Mouse (Mus musculus) spleen, adult 2 months (tissue): ENCODE measurements around the gene Slc22a2. TPM values are rescaled to one million over a fixed set of nuclear protein-coding genes. Genes with fewer than 3 reads are reported as not detected.
A peak's percentile ranks its signal among the peaks of the same experiment; 100 is the strongest.

Experiments
- DNase-seq, 2 experiments: peaks; one replicate each; pipeline versions ENCODE4 v3.0.0 to v3.0.0-alpha.2; 2012 to 2021; ENCODE audit warnings: low spot score in 2 of 2, low read depth in 1 of 2
- H3K27ac ChIP-seq: fragments of 200-500 bp; 2 replicates; pipeline ENCODE4 v1.5.1; 2012; ENCODE audit warnings: low read length, inconsistent platforms; ENCODE audit not compliant: insufficient read depth
- H3K27me3 ChIP-seq: fragments of 200-500 bp; 2 replicates; pipeline ENCODE4 v1.6.1; 2012; ENCODE audit warnings: mild to moderate bottlenecking, moderate library complexity, low read length, inconsistent platforms; ENCODE audit not compliant: control insufficient read depth, insufficient read depth
- H3K36me3 ChIP-seq: fragments of 200-500 bp; 2 replicates; pipeline ENCODE4 v1.6.1; 2012; ENCODE audit warnings: mild to moderate bottlenecking, low read length, inconsistent platforms; ENCODE audit not compliant: control insufficient read depth, insufficient read depth
- H3K4me1 ChIP-seq: fragments of 200-500 bp; 2 replicates; pipeline ENCODE4 v1.6.1; 2011; ENCODE audit warnings: inconsistent platforms; ENCODE audit not compliant: control insufficient read depth, insufficient read depth, insufficient read length
- H3K4me3 ChIP-seq: fragments of 200-500 bp; 2 replicates; pipeline ENCODE4 v1.5.1; 2011; ENCODE audit warnings: mild to moderate bottlenecking, inconsistent platforms; ENCODE audit not compliant: insufficient read depth, insufficient read length; ENCODE audit errors: extremely low read depth
- CTCF ChIP-seq: fragments of 200-500 bp; IDR thresholded peaks from 2 replicates; pipeline ENCODE4 v1.5.1; 2011; ENCODE audit warnings: mild to moderate bottlenecking, inconsistent platforms; ENCODE audit not compliant: insufficient read depth, insufficient read length, insufficient replicate concordance; ENCODE audit errors: extremely low read depth
- POLR2A ChIP-seq: fragments of 200-500 bp; IDR thresholded peaks from 2 replicates; pipeline ENCODE4 v1.6.1; 2011; ENCODE audit warnings: low read depth, low read length, inconsistent platforms
- WGBS: fragments of 180-500 bp; shearing (Covaris S2); methylation state at CpG from one replicate; pipeline ENCODE4 v1.1.7; 2018; 5-methylcytosine and 5-hydroxymethylcytosine counted together
- polyA plus RNA-seq: library from polyadenylated mRNA; depleted of rRNA; stranded (reverse); fragments of >200 nt; gene quantifications from 2 replicates; pipeline ENCODE4 v1.2.3, GENCODE M21; 2012

The Slc22a2 gene
- polyA plus RNA-seq, 1 experiment: 0.19 TPM

GRCm38 (mm10) chr17:12655826-12656225 lies 71.9 kb downstream of the Slc22a2 start:
- peak in 1 of 2 experiments; percentile 7 for DNase-seq
- Histone ChIP-seq H3K27ac (no peak overlapping the region), H3K4me1 (peaks cover 2% of the 10 kb centered on the region; the same call in 1 of the 2 replicates), H3K4me3 (no peak overlapping the region), H3K36me3 (no peaks in the 10 kb centered on the region), H3K27me3 (no peaks in the 10 kb centered on the region)
- TF ChIP-seq CTCF: no peak
- no peak for TF ChIP-seq POLR2A
- WGBS: 9% methylated on average over 7 of the region's 7 CpGs

- H3K36me3 ChIP-seq: no peaks in the 10 kb centered on the region
- TF ChIP-seq CTCF: no peak
- H3K4me3 ChIP-seq: no peak overlapping the region
- H3K4me1 ChIP-seq: peaks cover 2% of the 10 kb centered on the region; the same call in 1 of the 2 replicates
- no peak overlapping the region for H3K27ac ChIP-seq
- DNase-seq: no peak
- WGBS: 88% methylated on average over 7 of the region's 7 CpGs
- no peaks in the 10 kb centered on the region for H3K27me3 ChIP-seq
Observed at GRCm38 (mm10) chr17:12658784-12659183, 74.9 kb downstream of the Slc22a2 start.

- H3K4me3 ChIP-seq: no peak overlapping the region
- no peak for TF ChIP-seq POLR2A
- no peak for TF ChIP-seq CTCF
- H3K27ac ChIP-seq: no peak overlapping the region
- WGBS: 93% methylated on average over 10 of the region's 10 CpGs
- no peak for DNase-seq
- no peaks in the 10 kb centered on the region for H3K27me3 ChIP-seq
- peaks cover 2% of the 10 kb centered on the region; the same call in 1 of the 2 replicates for H3K4me1 ChIP-seq
- H3K36me3 ChIP-seq: no peaks in the 10 kb centered on the region
Observed at GRCm38 (mm10) chr17:12659233-12659632, 75.3 kb downstream of the Slc22a2 start.

- no peak overlapping the region for H3K27ac ChIP-seq
- 70% methylated on average over 13 of the region's 13 CpGs for WGBS
- H3K4me3 ChIP-seq: no peak overlapping the region
- no peaks in the 10 kb centered on the region for H3K27me3 ChIP-seq
- no peaks in the 10 kb centered on the region for H3K36me3 ChIP-seq
- no peak for DNase-seq
- TF ChIP-seq POLR2A (no peak), CTCF (no peak)
- no peaks in the 10 kb centered on the region for H3K4me1 ChIP-seq
Observed at GRCm38 (mm10) chr17:12660572-12661260, 76.8 kb downstream of the Slc22a2 start.

GRCm38 (mm10) chr17:12664156-12664555 lies 80.2 kb downstream of the Slc22a2 start:
- H3K27ac ChIP-seq: no peak overlapping the region
- H3K36me3 ChIP-seq: no peaks in the 10 kb centered on the region
- no peak for DNase-seq
- TF ChIP-seq POLR2A (no peak), CTCF (no peak)
- WGBS: 84% methylated on average over 8 of the region's 8 CpGs
- H3K4me3 ChIP-seq: no peak overlapping the region
- no peaks in the 10 kb centered on the region for H3K27me3 ChIP-seq
- no peaks in the 10 kb centered on the region for H3K4me1 ChIP-seq

- Histone ChIP-seq H3K36me3 (no peaks in the 10 kb centered on the region), H3K4me1 (no peaks in the 10 kb centered on the region), H3K27ac (no peak overlapping the region), H3K27me3 (no peaks in the 10 kb centered on the region), H3K4me3 (no peak overlapping the region)
- DNase-seq: no peak
- TF ChIP-seq CTCF (no peak), POLR2A (no peak)
- 71% methylated on average over 7 of the region's 7 CpGs for WGBS
Observed at GRCm38 (mm10) chr17:12668478-12669362, 84.8 kb downstream of the Slc22a2 start.

- no peaks in the 10 kb centered on the region for H3K4me1 ChIP-seq
- H3K27me3 ChIP-seq: no peaks in the 10 kb centered on the region
- no peak overlapping the region for H3K4me3 ChIP-seq
- no peak for DNase-seq
- H3K27ac ChIP-seq: no peak overlapping the region
- TF ChIP-seq CTCF (no peak), POLR2A (no peak)
- H3K36me3 ChIP-seq: no peaks in the 10 kb centered on the region
Observed at GRCm38 (mm10) chr17:12669363-12669679, 85.4 kb downstream of the Slc22a2 start.
